Mouse (Mus musculus) CD4-positive, CD25-positive, alpha-beta regulatory T cell, adult 2 months (primary cell): ENCODE results near the gene Gm44511.

Source experiments
- DNase-seq: peaks from one replicate; pipeline ENCODE4 v3.0.0-alpha.2; 2012; ENCODE audit warnings: low read depth, low spot score

Gm44511 gene

DNA sequence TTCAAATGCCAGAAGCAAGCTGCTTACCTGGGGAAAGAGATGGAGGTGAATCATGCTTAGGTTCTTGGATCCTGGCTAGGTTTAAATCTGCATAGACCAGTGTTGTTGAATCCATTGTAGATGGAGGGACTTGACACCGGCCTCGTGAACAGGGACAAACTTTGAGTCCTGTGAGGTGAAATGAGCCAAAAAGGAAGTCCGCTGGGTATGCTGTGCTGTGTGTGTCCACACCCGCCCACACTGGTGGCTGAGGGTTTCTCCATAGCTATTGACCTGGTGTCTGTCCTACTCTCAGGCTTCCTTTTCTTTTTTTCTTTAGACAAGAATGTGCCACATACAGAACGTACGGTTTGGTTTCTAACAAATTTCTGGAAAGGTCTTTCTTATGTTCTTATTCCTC lies at the start of gene Gm44511, which contains the start of gene Klrb1b:
Gene Gm44511, minus strand, starts transcription at position 184 of the 400 bp plus-strand sequence.
Gene Klrb1b, minus strand, starts transcription at position 200 of the 400 bp plus-strand sequence.
- DNase-seq: no peak

- DNase-seq: no peak
Observed at GRCm38 (mm10) chr6:128871910-128872610, 45.9 kb upstream of the Gm44511 start.

DNA sequence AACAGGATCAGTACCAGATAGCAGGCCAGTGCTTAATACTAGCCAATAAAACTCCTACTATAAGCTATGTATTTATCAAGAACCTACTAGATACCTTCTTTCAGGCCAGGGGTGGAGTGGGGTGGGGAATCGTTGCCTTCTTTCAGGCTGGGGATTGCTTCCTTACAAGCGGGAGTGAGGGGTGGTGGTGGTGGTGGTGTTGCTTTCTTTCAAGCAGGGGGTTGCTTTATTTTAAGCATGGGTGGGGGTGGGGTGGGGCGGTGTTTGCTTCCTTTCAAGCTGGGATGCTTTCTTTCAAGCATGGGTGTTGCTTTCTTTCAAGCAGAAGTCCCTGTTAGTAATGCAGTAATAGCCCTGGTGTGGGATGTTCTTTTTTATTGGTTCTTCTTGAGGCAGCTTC lies 42.7 kb upstream of the Gm44511 start:
- no peak for DNase-seq

GRCm38 (mm10) chr6:128857976-128858375 lies 31.9 kb upstream of the Gm44511 start:
- no peak for DNase-seq

DNA sequence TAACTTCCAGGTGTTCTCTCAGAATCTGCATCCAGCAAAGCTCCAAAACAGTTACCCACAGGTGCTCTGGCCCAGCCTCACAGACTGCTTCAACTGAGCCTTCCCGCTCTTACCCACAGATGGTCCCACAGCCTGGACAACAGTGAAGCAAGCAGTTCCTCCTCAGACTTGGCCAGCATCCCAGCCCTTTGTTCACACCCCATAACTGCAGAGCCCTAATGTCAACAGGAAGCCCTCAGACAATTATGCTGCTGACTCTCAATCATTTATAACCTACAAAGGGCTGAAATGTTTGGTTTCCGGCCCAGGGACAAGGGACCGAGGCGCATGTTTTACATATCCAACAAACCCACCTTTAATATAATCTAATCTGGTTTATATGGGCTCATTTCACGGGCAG lies 30.1 kb upstream of the Gm44511 start:
- DNase-seq: peak; percentile 52

DNA sequence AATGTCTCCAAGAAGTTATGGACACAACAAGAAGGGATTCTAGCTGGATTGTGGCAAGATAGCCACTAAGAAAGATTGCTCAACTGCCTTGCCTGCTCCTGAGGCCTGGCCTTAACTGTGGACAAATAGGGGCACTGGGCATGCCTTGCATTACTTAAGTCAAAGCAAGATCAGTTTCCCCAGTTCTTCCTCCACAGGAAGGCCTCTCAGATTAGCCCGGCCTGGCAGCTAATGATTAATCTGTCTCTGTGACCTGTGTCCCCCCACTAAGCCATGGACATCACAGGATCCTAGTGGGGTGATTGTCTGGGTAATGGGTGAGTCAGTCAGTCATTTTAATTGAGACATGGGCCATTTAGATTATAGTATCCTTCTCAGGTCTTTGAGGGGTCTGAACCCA lies 29.4 kb upstream of the Gm44511 start:
- no peak for DNase-seq

DNA sequence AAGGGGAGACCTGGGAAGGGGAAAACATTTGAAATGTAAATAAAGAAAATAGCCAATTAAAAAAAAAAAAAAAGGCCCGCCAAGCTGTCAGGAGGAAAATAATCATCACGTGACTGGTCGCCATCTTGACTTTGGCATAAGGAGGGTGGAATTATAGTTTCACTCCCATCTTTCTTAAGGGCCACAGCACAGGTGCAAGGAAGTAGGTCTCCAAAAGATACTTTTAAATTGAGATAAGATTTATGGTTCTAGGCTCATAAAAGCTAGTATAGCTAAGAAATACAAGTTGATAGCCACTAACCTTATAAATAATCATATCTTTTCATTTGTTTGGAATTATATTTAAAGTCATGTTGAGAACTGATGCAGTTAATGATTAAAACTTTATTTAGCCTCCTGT lies 28.8 kb upstream of the Gm44511 start:
- no peak for DNase-seq

GRCm38 (mm10) chr6:128854024-128854820 lies 28.1 kb upstream of the Gm44511 start:
- peak; percentile 87 for DNase-seq

- DNase-seq: peak; percentile 40
Observed at GRCm38 (mm10) chr6:128852766-128853165, 26.7 kb upstream of the Gm44511 start.

DNA sequence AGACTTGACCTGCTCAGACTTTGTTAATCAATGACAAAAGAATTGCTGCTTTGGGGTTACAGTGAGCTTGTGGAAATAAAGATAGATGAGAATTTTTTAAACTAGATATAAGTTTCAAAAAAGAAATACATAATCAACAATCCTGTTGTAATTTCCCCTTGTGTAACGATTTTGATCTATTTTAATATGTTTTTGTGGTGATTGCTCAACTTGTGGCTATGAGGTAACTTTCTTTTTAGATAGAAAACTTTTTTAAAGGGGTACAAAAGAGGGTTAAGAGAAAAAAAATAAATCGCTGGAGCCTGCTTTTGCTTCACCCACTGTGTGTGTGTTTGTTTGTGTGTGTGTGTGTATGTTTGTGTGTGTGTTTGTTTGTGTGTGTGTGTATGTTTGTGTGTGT lies 25.0 kb upstream of the Gm44511 start:
- no peak for DNase-seq

DNA sequence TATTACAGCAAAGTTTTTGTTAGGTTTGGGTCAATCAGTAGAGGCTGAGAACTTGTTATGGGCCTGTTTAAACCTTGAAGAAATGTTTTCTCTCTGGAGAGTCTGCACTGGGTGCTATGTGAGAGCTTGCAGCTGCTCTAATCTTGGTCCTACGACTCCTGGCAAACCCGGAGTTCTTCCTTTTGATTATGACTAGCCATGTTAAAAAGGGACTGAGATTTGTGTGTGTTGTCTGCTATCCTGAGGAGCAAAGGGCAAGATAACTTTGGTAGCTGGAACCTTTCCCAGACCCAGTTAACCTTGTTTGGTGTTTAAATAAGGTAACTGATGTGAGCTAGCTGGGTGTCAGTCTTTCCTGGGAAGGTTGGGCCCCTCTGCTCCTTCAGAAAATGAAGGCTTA lies 24.6 kb upstream of the Gm44511 start:
- no peak for DNase-seq

DNA sequence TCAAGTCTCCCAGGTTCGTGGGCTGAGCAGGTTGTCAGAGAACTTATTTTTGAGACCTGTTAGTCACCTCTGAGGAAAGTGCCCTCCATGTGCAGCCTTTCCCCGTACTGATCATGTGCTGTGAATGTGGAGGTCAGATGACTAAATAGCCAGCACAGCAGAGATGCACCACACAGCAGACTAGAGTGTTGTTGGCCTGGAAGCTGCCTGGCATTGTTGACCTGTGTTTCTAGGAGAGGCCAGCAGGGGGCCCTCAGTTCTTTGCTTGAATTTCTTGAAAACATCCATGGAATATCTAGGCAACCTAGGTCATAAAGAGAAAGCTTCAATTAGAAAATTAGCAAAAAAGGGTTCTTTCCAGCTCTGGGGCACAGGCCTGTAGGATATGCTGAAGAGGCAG lies 23.8 kb upstream of the Gm44511 start:
- peak; percentile 77 for DNase-seq

- no peak for DNase-seq
Observed at GRCm38 (mm10) chr6:128847401-128847800, 21.3 kb upstream of the Gm44511 start.

- no peak for DNase-seq
Observed at GRCm38 (mm10) chr6:128845998-128846542, 20.0 kb upstream of the Gm44511 start.

DNA sequence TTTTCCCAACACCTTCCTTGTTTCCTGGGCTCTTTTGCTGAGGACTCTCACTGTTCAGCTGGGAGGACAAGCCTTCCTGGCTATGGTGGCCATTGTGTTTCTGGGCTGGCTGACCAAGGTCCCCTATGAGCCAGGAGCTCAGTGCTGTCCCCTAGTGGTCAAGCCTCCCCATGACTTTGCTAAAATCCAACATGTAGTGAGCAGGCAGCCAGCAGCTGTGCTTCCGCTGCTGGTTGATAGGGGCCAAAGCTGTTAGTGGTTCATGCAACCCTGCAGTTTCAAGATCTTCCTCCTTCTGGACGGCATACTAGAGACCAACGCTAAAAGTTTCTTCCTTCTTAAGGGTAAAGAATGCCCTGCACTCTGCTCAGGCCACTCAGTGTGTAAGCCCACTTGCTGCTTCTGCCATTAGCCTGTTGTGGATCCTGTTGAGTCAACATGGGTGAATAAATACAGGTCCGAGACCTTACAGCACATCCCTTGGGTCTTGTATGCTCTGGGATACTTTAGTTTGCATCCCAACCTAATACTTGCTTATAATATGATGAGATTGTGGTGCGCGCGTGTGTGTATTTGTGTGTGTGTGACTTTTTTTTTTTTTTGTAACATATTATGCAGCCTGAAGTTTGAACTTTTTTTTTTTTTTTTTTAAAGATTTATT lies 19.3 kb upstream of the Gm44511 start:
- peak; percentile 90 for DNase-seq

GRCm38 (mm10) chr6:128844586-128845080 lies 18.5 kb upstream of the Gm44511 start:
- no peak for DNase-seq

DNA sequence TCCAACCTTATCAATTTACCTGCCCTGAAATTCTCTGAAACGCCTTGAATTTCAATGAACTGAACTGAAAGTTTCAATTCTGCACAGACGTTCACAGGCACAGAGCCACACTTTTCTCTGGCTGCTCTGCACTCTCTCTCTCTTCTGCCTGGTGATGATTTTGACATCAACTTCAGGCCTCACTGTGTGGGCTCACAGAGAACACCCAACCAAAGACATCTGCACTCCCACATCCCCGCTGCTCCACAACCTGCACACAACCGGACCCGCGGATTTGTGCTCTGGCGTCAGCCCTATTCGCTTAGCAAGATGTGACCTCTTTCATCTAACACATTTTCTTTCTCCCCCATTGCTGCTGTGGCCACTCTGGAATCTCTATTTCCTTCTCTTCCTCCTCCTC lies 18.0 kb upstream of the Gm44511 start:
- peak; percentile 47 for DNase-seq

DNA sequence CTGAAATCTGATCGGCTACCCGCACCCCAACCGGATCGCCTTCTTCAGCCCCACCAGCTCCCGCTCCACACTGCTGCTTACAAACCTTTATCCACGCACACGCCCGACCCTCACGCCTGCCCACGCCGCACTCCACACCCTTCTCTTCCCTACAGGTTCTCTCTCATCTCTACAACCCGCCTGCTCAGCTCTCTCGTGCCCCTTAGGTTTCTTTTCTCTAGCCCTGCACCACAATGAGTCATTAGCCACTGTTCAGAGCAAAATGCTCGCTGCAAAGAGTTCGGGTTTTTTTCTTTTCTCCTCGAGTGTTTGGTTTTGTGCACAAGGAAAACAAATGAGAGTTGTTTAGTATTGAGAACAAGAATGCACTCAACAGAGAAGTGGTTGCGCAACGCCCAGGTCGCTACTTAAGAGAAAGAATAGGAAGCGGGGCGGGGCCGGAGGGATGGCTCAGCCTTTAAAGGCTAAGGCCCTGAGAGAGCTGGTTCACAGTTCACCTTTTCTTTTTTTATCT lies 17.4 kb upstream of the Gm44511 start:
- peak; percentile 82 for DNase-seq

GRCm38 (mm10) chr6:128842945-128843478 lies 16.9 kb upstream of the Gm44511 start:
- peak; percentile 98 for DNase-seq

GRCm38 (mm10) chr6:128842356-128842944 lies 16.3 kb upstream of the Gm44511 start:
- peak; percentile 44 for DNase-seq
